Mouse (Mus musculus) erythroblast, embryonic 14.5 days (primary cell): ENCODE measurements around the gene Rai2.

Experiments used
- GATA1 ChIP-seq: IDR thresholded peaks from 2 replicates; pipeline ENCODE4 v1.6.1; 2012; ENCODE audit warnings: low read length, inconsistent platforms, mixed read lengths
- TAL1 ChIP-seq: IDR thresholded peaks from 3 replicates; pipeline ENCODE4 v1.6.1; 2012; ENCODE audit warnings: low read length, inconsistent platforms, mixed read lengths

- TF ChIP-seq GATA1 (no peak), TAL1 (no peak)
Observed at GRCm38 (mm10) chrX:161753514-161753913, 36.6 kb downstream of the Rai2 start.
